1 mouse cellular context compared by ENCODE assay signal in genomic region chr14:61229763-61230162, GRCm38 (mm10).
TF ChIP-seq lines count a peak whose summit lies in the region.

No protein-coding gene starts in this region.

TF ChIP-seq in MEL, 35 proteins besides CTCF, POLR2A, EP300 and RAD21 (continued from another document):
- TF ChIP-seq GATA1 (IDR thresholded peaks at IDR 0.05; ENCODE audit: low read depth, low read length): peak; percentile 96
- TF ChIP-seq SIN3A (IDR thresholded peaks at IDR 0.05; ENCODE audit: low read length): peak; percentile 76
- no peak for TF ChIP-seq MEF2A (IDR thresholded peaks at IDR 0.05; ENCODE audit: extremely low read depth, insufficient replicate concordance, low read depth, low read length, poor library complexity, severe bottlenecking)
- TF ChIP-seq ZMIZ1 (IDR thresholded peaks at IDR 0.05; ENCODE audit: low read depth, low read length): no peak
- peak; percentile 61; the same call in 1 of the 2 replicates for TF ChIP-seq MYB (IDR thresholded peaks at IDR 0.05; ENCODE audit: low read depth, low read length)
- peak; percentile 71 for TF ChIP-seq MXI1 (IDR thresholded peaks at IDR 0.05; ENCODE audit: low read depth, low read length)
- TF ChIP-seq MAX (IDR thresholded peaks at IDR 0.05; ENCODE audit: low read length): peak; percentile 72
- TF ChIP-seq USF1 (IDR thresholded peaks at IDR 0.05; ENCODE audit: low read depth, low read length): peak; percentile 91
- no peak for TF ChIP-seq ELF1 (IDR thresholded peaks at IDR 0.05; ENCODE audit: low read depth, low read length)
- TF ChIP-seq ETS1 (IDR thresholded peaks at IDR 0.05; ENCODE audit: low read depth, low read length): peak; percentile 87
- peak; percentile 72; the same call in 1 of the 2 replicates for TF ChIP-seq MYC (IDR thresholded peaks at IDR 0.05; ENCODE audit: low read depth, low read length)
- no peak for TF ChIP-seq ZNF384 (IDR thresholded peaks at IDR 0.05; ENCODE audit: low read depth, low read length)
- 0 out of 2 replicates have a peak, but pooled peaks have one; percentile 32 for TF ChIP-seq HCFC1 (IDR thresholded peaks at IDR 0.05; ENCODE audit: low read depth, low read length)
- no peak for TF ChIP-seq POLR2AphosphoS5 (IDR thresholded peaks at IDR 0.05; ENCODE audit: borderline replicate concordance, low read depth, low read length)
- no peak for TF ChIP-seq E2F4 (IDR thresholded peaks at IDR 0.05; ENCODE audit: borderline replicate concordance, low read depth, low read length)
- peak; percentile 91 for TF ChIP-seq TAL1 (IDR thresholded peaks at IDR 0.05; ENCODE audit: low read length)
- TF ChIP-seq MAFK (IDR thresholded peaks at IDR 0.05; ENCODE audit: borderline replicate concordance, low read depth, low read length): no peak
- no peak; the same call in 1 of the 2 replicates for TF ChIP-seq SMC3 (IDR thresholded peaks at IDR 0.05; ENCODE audit: low read depth, low read length)
- TF ChIP-seq NRF1 (IDR thresholded peaks at IDR 0.05; ENCODE audit: insufficient read depth, low read depth, low read length, poor library complexity, severe bottlenecking): no peak
- TF ChIP-seq ZC3H11A (IDR thresholded peaks at IDR 0.05; ENCODE audit: low read depth, low read length): no peak
- no peak for TF ChIP-seq CHD1 (IDR thresholded peaks at IDR 0.05; ENCODE audit: low read depth, low read length)
- no peak for TF ChIP-seq CHD2 (IDR thresholded peaks at IDR 0.05; ENCODE audit: low read length)
- TF ChIP-seq JUND (IDR thresholded peaks at IDR 0.05; ENCODE audit: low read depth, low read length): no peak
- no peak for TF ChIP-seq ZKSCAN1 (IDR thresholded peaks at IDR 0.05; ENCODE audit: low read depth, low read length)
- TF ChIP-seq UBTF (IDR thresholded peaks at IDR 0.05; ENCODE audit: borderline replicate concordance, insufficient read depth, low read depth, low read length): no peak
- no peak for TF ChIP-seq NELFE (IDR thresholded peaks at IDR 0.05; ENCODE audit: low read depth, low read length)
- 0 out of 4 replicates have a peak, but pooled peaks of 1 of the 2 experiments have one; percentile 24 for TF ChIP-seq USF2 (IDR thresholded peaks at IDR 0.05; ENCODE audit: borderline replicate concordance in 1 of 2, insufficient read depth in 1 of 2, low read depth in 1 of 2, low read length in 2 of 2)
- TF ChIP-seq GABPA (IDR thresholded peaks at IDR 0.05; ENCODE audit: low read depth, low read length): no peak
- peak; percentile 96 for TF ChIP-seq BHLHE40 (IDR thresholded peaks at IDR 0.05; ENCODE audit: borderline replicate concordance, low read depth, low read length)
- no peak; the same call in 1 of the 2 replicates for TF ChIP-seq MAZ (IDR thresholded peaks at IDR 0.05; ENCODE audit: low read depth, low read length)
